Mouse (Mus musculus) right cerebral cortex, adult 2 months (tissue): ENCODE results near the gene Brk1.

Source experiments
- DNase-seq, 2 experiments: peaks; one replicate each; pipeline ENCODE4 v3.0.0; 2021 to 2022; ENCODE audit warnings: low spot score in 2 of 2

Brk1 gene

GRCm38 (mm10) chr6:113660492-113661352, 56.1 kb downstream of the Brk1 start:
- no peak for DNase-seq

GRCm38 (mm10) chr6:113661353-113662241, 57.0 kb downstream of the Brk1 start:
- no peak for DNase-seq

- no peak for DNase-seq
Observed at GRCm38 (mm10) chr6:113662964-113663700, 58.6 kb downstream of the Brk1 start.

- no peak for DNase-seq
Observed at GRCm38 (mm10) chr6:113664305-113664704, 59.7 kb downstream of the Brk1 start.
